Mouse (Mus musculus) MEL (cell line): ENCODE measurements around the gene Coro1a. TPM values are rescaled to one million over a fixed set of nuclear protein-coding genes. Genes with fewer than 3 reads are reported as not detected.

Experiments
- DNase-seq: peaks from one replicate; pipeline ENCODE4 v3.0.0; 2011; ENCODE audit warnings: low read depth, low spot score
- H3K27ac ChIP-seq: 2 replicates; pipeline ENCODE4 v1.5.1; 2012; ENCODE audit warnings: low read depth, mild to moderate bottlenecking, control low read depth, low read length, moderate library complexity; ENCODE audit not compliant: control insufficient read depth
- H3K27me3 ChIP-seq, 2 experiments: fragments of 150-350 bp in 1 of 2; sonication (generic) in 1 of 2; 2 replicates each; pipeline ENCODE4 v1.6.1; 2012; ENCODE audit warnings: low read length in 2 of 2, mild to moderate bottlenecking in 2 of 2, improper control_type of control experiment in 1 of 2, moderate library complexity in 1 of 2; ENCODE audit not compliant: insufficient read depth in 2 of 2, control insufficient read depth in 1 of 2
- H3K36me3 ChIP-seq, 2 experiments: 2 replicates each; pipeline ENCODE4 v1.6.1; 2012 to 2014; ENCODE audit warnings: low read length in 2 of 2, improper control_type of control experiment in 1 of 2, inconsistent platforms in 1 of 2, mild to moderate bottlenecking in 1 of 2; ENCODE audit not compliant: insufficient read depth in 2 of 2, control insufficient read depth in 1 of 2
- H3K4me1 ChIP-seq, 2 experiments: fragments of 150-350 bp in 1 of 2; sonication (generic) in 1 of 2; 2 replicates each; pipeline ENCODE4 v1.6.1; 2012; ENCODE audit warnings: low read length in 2 of 2, improper control_type of control experiment in 1 of 2, mild to moderate bottlenecking in 1 of 2; ENCODE audit not compliant: insufficient read depth in 2 of 2, control insufficient read depth in 1 of 2
- H3K4me3 ChIP-seq, 2 experiments: fragments of 150-350 bp in 1 of 2; sonication (generic) in 1 of 2; 2 replicates each; pipeline ENCODE4 v1.5.1; 2012; ENCODE audit warnings: low read depth in 2 of 2, low read length in 2 of 2, mild to moderate bottlenecking in 2 of 2, moderate library complexity in 2 of 2, control low read depth in 1 of 2, improper control_type of control experiment in 1 of 2; ENCODE audit not compliant: control insufficient read depth in 1 of 2, insufficient read depth in 1 of 2
- H3K79me2 ChIP-seq: 2 replicates; pipeline ENCODE4 v1.6.1; 2012; ENCODE audit warnings: mild to moderate bottlenecking, low read length, moderate library complexity; ENCODE audit not compliant: control insufficient read depth, poor library complexity, insufficient read depth
- H3K9ac ChIP-seq: 2 replicates; pipeline ENCODE4 v1.6.1; 2012; ENCODE audit warnings: low read depth, mild to moderate bottlenecking, control low read depth, low read length, moderate library complexity; ENCODE audit not compliant: control insufficient read depth, poor library complexity, severe bottlenecking
- H3K9me3 ChIP-seq: fragments of 150-350 bp; sonication (generic); replicated peaks from 2 replicates; pipeline ENCODE4 v1.6.1; 2012; ENCODE audit warnings: mild to moderate bottlenecking, low read length, improper control_type of control experiment, moderate library complexity; ENCODE audit not compliant: insufficient read depth
- BHLHE40 ChIP-seq: IDR thresholded peaks from 2 replicates; pipeline ENCODE4 v1.6.1; 2012; ENCODE audit warnings: low read depth, mild to moderate bottlenecking, inconsistent platforms, low read length, improper control_type of control experiment, borderline replicate concordance
- CHD2 ChIP-seq: IDR thresholded peaks from 2 replicates; pipeline ENCODE4 v1.6.1; 2011; ENCODE audit warnings: low read length, improper control_type of control experiment
- CTCF ChIP-seq, 3 experiments: IDR thresholded peaks in 2 of 3; conservative IDR thresholded peaks in 1 of 3; 2 replicates each; pipeline ENCODE4 v1.5.1; 2011 to 2012; ENCODE audit warnings: low read length in 3 of 3, low read depth in 2 of 3, mild to moderate bottlenecking in 2 of 3, improper control_type of control experiment in 1 of 3, inconsistent platforms in 1 of 3, mixed read lengths in 1 of 3, moderate library complexity in 1 of 3; ENCODE audit not compliant: control insufficient read depth in 1 of 3, insufficient read depth in 1 of 3, poor library complexity in 1 of 3, severe bottlenecking in 1 of 3
- E2F4 ChIP-seq: IDR thresholded peaks from 2 replicates; pipeline ENCODE4 v1.6.1; 2011; ENCODE audit warnings: low read depth, low read length, improper control_type of control experiment, borderline replicate concordance
- ELF1 ChIP-seq: IDR thresholded peaks from 2 replicates; pipeline ENCODE4 v1.6.1; 2014; ENCODE audit warnings: low read depth, mild to moderate bottlenecking, inconsistent platforms, low read length, improper control_type of control experiment, moderate library complexity
- EP300 ChIP-seq, 2 experiments: IDR thresholded peaks; 2 replicates each; pipeline ENCODE4 v1.6.1; 2011; ENCODE audit warnings: improper control_type of control experiment in 2 of 2, low read length in 2 of 2, low read depth in 1 of 2, mild to moderate bottlenecking in 1 of 2
- GABPA ChIP-seq: IDR thresholded peaks from 2 replicates; pipeline ENCODE4 v1.6.1; 2012; ENCODE audit warnings: low read depth, mild to moderate bottlenecking, inconsistent platforms, low read length, improper control_type of control experiment, moderate library complexity
- HCFC1 ChIP-seq: IDR thresholded peaks from 2 replicates; pipeline ENCODE4 v1.6.1; 2012; ENCODE audit warnings: low read depth, mild to moderate bottlenecking, inconsistent platforms, low read length, improper control_type of control experiment, moderate library complexity
- MAZ ChIP-seq: IDR thresholded peaks from 2 replicates; pipeline ENCODE4 v1.6.1; 2012; ENCODE audit warnings: low read depth, mild to moderate bottlenecking, inconsistent platforms, low read length, improper control_type of control experiment
- MYB ChIP-seq: IDR thresholded peaks from 2 replicates; pipeline ENCODE4 v1.6.1; 2011; ENCODE audit warnings: mild to moderate bottlenecking, low read depth, low read length, improper control_type of control experiment
- NRF1 ChIP-seq: IDR thresholded peaks from 2 replicates; pipeline ENCODE4 v1.6.1; 2014; ENCODE audit warnings: low read depth, mild to moderate bottlenecking, inconsistent platforms, low read length, improper control_type of control experiment, moderate library complexity; ENCODE audit not compliant: poor library complexity, insufficient read depth, severe bottlenecking
- POLR2A ChIP-seq, 2 experiments: IDR thresholded peaks; 2 replicates each; pipeline ENCODE4 v1.6.1; 2011 to 2012; ENCODE audit warnings: low read length in 2 of 2, mild to moderate bottlenecking in 2 of 2, control low read depth in 1 of 2, improper control_type of control experiment in 1 of 2, low read depth in 1 of 2, moderate library complexity in 1 of 2; ENCODE audit not compliant: control insufficient read depth in 1 of 2, insufficient read depth in 1 of 2, poor library complexity in 1 of 2
- POLR2AphosphoS5 ChIP-seq: IDR thresholded peaks from 2 replicates; pipeline ENCODE4 v1.6.1; 2012; ENCODE audit warnings: low read depth, borderline replicate concordance, mild to moderate bottlenecking, inconsistent platforms, low read length, moderate library complexity, mixed read lengths
- SIN3A ChIP-seq: IDR thresholded peaks from 2 replicates; pipeline ENCODE4 v1.6.1; 2012; ENCODE audit warnings: low read length, improper control_type of control experiment, inconsistent platforms
- TAL1 ChIP-seq: IDR thresholded peaks from 2 replicates; pipeline ENCODE4 v1.6.1; 2012; ENCODE audit warnings: mild to moderate bottlenecking, inconsistent platforms, low read length, moderate library complexity, mixed read lengths
- TCF12 ChIP-seq: IDR thresholded peaks from 2 replicates; pipeline ENCODE4 v1.6.1; 2014; ENCODE audit warnings: low read depth, mild to moderate bottlenecking, inconsistent platforms, low read length, improper control_type of control experiment, moderate library complexity
- ZNF384 ChIP-seq: IDR thresholded peaks from 2 replicates; pipeline ENCODE4 v1.6.1; 2012; ENCODE audit warnings: low read depth, mild to moderate bottlenecking, inconsistent platforms, low read length, improper control_type of control experiment
- polyA plus RNA-seq, 2 experiments: library from polyadenylated mRNA; stranded (reverse) in 1 of 2; unstranded in 1 of 2; fragments of >175 nt in 1 of 2; fragments of >200 nt in 1 of 2; gene quantifications; 2 replicates each; pipeline versions ENCODE4 v1.2.1 to v1.2.4; 2012; ENCODE audit warnings: low replicate concordance in 2 of 2, low read depth in 1 of 2; ENCODE audit not compliant: insufficient read length in 2 of 2, insufficient read depth in 1 of 2, missing spikeins in 1 of 2
- total RNA-seq: library from RNA; depleted of rRNA; stranded (reverse); fragments of 300-350 nt; gene quantifications from 2 replicates; pipeline ENCODE4 v1.2.3, GENCODE M21; 2012

The Coro1a gene
- total and polyA plus RNA-seq, 3 experiments = 195 to 204 TPM; not detected in 1

DNA sequence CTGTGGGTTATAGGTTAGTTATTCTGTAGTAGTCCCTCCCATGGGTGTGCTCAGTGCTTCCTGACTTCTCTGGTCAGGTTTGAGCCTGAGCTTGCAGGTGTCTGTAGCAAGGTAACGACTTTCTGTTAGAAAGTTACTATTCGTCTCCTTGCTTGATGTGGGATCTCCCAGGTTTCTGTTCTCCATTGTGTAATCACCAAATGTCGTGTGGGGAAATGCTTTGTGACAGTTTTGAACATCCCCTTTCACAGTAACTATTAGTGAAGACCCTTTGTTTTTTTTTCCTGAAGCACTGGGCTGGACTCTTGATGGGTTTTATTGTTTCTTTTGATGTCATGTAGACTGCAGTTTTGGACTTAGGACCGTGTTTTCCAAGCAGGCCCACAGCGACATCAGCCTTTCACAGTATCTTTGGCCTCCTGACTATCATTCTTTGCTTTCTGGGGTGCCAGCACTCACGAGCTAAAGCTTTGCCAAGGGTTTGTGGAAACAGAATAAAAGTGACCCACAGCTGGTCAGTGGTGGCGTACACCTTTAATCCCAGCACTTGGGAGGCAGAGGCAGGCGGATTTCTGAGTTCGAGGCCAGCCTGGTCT is 40.0 kb downstream of the Coro1a start:
- no peaks in the 10 kb centered on the region for H3K27me3 ChIP-seq
- no peak for DNase-seq
- TF ChIP-seq HCFC1 = no peak
- TF ChIP-seq POLR2AphosphoS5 = no peak
- no peak for TF ChIP-seq CTCF (IDR thresholded peaks at IDR 0.05 in 2 of 3, conservative IDR thresholded peaks at IDR 0.05 in 1 of 3; ENCODE audit: control insufficient read depth in 1 of 3, insufficient read depth in 1 of 3, low read depth in 2 of 3, low read length in 3 of 3, poor library complexity in 1 of 3, severe bottlenecking in 1 of 3)
- TF ChIP-seq E2F4 = no peak
- TF ChIP-seq MAZ = no peak
- no peak for TF ChIP-seq SIN3A
- no peak for TF ChIP-seq CHD2
- no peak for TF ChIP-seq EP300 (IDR thresholded peaks at IDR 0.05; ENCODE audit: low read depth in 1 of 2, low read length in 2 of 2)
- no peak for TF ChIP-seq POLR2A (IDR thresholded peaks at IDR 0.05; ENCODE audit: control insufficient read depth in 1 of 2, insufficient read depth in 1 of 2, low read depth in 1 of 2, low read length in 2 of 2, poor library complexity in 1 of 2)
- TF ChIP-seq ELF1 = no peak
- no peak for TF ChIP-seq GABPA
- H3K79me2 ChIP-seq = no peaks in the 10 kb centered on the region
- no peaks in the 10 kb centered on the region for H3K9me3 ChIP-seq
- peaks cover 0 to 16% of the 10 kb centered on the region in 2 experiments; a peak in 2 of 4 replicates for H3K36me3 ChIP-seq
- no peaks in the 10 kb centered on the region for H3K4me1 ChIP-seq
- H3K9ac ChIP-seq = no peak overlapping the region
- H3K27ac ChIP-seq = no peak overlapping the region
- H3K4me3 ChIP-seq = no peak overlapping the region

DNA sequence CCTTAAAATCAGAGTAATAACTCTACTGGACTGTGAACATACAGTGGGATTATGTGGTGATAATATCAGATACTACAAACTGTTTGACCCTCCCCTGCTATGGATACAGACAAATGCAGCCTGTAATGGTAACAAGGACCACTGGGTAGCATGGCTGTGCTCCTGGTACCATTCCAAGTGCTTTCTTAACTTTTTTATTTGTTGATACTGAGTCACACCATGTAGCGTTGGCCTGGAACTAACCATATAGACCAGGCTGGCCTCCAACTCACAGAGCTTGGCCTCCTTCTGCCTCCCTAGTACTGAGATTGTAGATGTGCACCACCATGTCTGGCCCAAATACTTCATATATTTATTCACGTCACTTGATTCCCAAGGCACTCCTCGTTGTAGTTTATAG is 42.3 kb downstream of the Coro1a start:
- H3K36me3 ChIP-seq = peaks cover 0 to 16% of the 10 kb centered on the region in 2 experiments; a peak in 2 of 4 replicates
- TF ChIP-seq ZNF384 = no peak
- TF ChIP-seq, all 39 proteins: peak for 0
- Histone ChIP-seq H3K27ac (no peak overlapping the region), H3K4me1 (no peaks in the 10 kb centered on the region), H3K9me3 (no peaks in the 10 kb centered on the region), H3K4me3 (no peak overlapping the region), H3K27me3 (no peaks in the 10 kb centered on the region), H3K9ac (no peak overlapping the region), H3K79me2 (no peaks in the 10 kb centered on the region)
- no peak for DNase-seq

GRCm38 (mm10) chr7:126663646-126664045 is 43.9 kb downstream of the Coro1a start:
- Histone ChIP-seq H3K9ac (no peak overlapping the region), H3K4me1 (no peaks in the 10 kb centered on the region), H3K9me3 (no peaks in the 10 kb centered on the region), H3K27me3 (no peaks in the 10 kb centered on the region), H3K4me3 (no peak overlapping the region), H3K27ac (no peak overlapping the region), H3K79me2 (no peaks in the 10 kb centered on the region), H3K36me3 (peaks cover 0 to 13% of the 10 kb centered on the region in 2 experiments; a peak in 1 of 4 replicates)
- no peak for DNase-seq
- TF ChIP-seq E2F4 (no peak), TCF12 (no peak), MYB (no peak), POLR2AphosphoS5 (no peak), BHLHE40 (no peak), TAL1 (no peak), NRF1 (no peak)
